Mouse (Mus musculus) adrenal gland, adult (tissue): ENCODE results near the gene Fam120a.
A peak's percentile ranks its signal among the peaks of the same experiment; 100 is the strongest.

Experiments used
- DNase-seq, 2 experiments: peaks; one replicate each; pipeline ENCODE4 v3.0.0; 2022 to 2023; ENCODE audit warnings: low spot score in 1 of 2; ENCODE audit not compliant: inconsistent age in 2 of 2

The Fam120a gene

GRCm38 (mm10) chr13:48919756-48920415 lies 47.9 kb downstream of the Fam120a start:
- DNase-seq, result no peak

DNA sequence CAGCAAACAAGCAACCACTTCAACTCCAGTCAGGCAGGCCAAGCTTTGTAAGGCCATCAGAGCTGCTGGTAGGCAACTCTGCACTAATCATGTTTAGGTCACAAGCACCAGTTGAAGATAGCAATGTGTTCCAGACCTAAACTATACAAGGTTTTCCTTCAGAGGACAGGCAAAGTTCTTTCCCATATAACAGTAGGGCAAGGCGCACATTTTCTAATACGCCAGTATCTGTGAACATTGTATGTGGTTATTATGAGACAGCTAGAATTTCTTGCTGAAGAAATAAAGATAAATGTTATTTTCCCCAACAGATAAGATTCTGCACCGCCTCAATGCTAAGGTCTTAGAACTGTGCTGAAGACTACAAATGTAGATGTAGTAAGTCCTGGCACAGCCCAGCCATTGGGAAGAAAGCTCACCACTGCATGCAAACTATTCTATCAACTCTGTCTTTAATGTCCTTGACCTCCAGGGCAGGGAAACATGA lies 50.7 kb downstream of the Fam120a start:
- DNase-seq, result no peak

- DNase-seq, result peak; percentile 87 to 92
Observed at GRCm38 (mm10) chr13:48913680-48914079, 54.1 kb downstream of the Fam120a start.

DNA sequence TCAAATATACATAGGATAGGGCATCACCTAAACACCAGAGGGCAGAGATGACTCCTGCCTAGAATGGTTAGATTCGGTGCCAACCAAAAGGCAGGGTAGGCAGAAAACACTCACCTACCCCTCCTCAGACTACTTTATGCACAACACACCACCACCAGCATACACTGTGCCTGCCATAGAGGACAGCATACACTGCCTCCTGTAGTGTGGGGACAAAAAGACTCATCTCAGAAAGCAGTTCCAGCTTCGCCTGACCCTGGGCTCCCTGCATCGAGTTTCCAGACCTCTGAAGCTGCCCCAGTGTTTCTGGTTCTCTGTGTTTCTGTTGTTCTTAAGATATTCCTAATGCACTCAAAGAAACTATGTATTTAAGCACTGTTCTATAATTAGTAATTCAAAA lies 54.7 kb downstream of the Fam120a start:
- peak in 1 of 2 experiments; percentile 54 for DNase-seq

DNA sequence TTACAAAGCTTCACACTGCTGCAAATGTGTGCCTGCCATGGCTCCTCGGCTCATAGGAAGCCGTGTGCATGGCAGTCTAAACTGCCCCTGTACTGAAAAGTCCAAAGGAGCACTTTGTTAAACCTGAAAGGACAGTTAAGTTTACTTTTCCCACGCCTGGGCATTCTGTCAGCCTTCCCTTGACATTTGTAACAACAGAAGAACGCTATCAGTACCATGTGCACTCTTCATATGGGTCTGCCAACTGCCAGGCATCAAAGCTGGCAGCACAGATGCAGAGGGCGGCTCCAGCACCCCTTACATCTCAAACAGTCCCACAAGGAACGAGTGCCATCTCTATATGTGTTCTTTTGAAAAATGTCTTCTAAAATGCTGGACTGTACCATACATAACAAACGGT lies 56.4 kb downstream of the Fam120a start:
- DNase-seq, result peak; percentile 47 to 71

GRCm38 (mm10) chr13:48905458-48905857 lies 62.4 kb downstream of the Fam120a start:
- DNase-seq, result no peak

- DNase-seq, result no peak
Observed at GRCm38 (mm10) chr13:48895376-48895775, 72.4 kb downstream of the Fam120a start.

- no peak for DNase-seq
Observed at GRCm38 (mm10) chr13:48890260-48890960, 77.4 kb downstream of the Fam120a start.

DNA sequence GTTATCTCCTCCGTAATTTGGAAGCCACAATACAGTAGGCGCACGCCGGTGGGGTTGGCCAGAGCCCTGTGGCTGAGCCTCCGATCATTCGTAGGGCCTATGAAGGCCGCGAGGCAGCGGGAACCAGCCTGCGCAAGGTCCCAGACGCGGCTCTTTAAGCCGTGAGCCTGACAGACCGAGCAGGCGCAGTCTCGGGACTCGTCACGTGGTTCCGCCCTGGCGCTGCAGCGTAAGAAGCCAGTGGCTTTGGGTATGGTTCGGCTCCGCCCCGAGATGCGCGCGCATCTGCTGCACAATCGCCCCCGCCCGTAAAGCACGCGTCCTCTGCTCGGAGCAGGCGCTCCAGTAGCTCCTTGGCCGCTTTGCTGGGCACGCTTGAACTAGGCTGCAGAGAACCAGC lies 89.3 kb downstream of the Fam120a start:
- DNase-seq, result peak; percentile 99

- no peak for DNase-seq
Observed at GRCm38 (mm10) chr13:48877805-48878204, 90.0 kb downstream of the Fam120a start.

- peak; percentile 52 to 81 for DNase-seq
Observed at GRCm38 (mm10) chr13:48872726-48873125, 95.1 kb downstream of the Fam120a start.

DNA sequence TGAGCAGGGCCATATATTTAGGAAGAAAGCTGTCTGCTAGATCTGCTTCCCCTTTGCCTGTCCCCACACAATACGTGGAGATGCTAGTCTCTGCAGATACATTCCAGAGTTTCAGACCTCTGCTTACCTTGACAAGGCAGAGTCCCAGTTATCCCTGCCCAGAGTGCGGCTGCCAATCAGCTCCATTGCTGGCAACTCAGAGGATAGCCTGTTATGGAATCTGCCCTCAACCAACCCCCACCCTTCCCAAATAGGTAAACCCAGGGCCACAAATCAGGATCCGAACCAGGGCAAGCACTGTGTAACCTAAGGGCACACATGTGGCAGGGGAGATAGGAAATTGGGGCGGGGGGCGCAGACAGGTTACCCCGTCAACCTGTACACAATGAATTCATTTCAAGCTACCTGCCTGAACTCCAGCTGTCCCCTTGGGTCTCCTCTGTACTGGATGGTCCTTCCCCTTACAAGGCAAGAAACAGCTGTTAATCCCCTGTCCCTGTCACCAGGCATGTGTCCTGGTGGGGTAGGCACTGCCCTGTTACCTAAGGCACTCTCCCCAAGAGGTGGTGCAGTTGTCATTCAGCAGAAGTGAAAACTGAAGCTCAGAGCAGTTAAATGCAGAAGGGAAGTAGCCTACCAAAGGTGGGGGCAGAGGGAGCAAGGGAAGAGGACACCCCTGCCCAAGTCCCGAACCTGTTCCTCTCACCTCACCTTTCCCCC lies 95.8 kb downstream of the Fam120a start:
- peak in 1 of 2 experiments; percentile 65 for DNase-seq

DNA sequence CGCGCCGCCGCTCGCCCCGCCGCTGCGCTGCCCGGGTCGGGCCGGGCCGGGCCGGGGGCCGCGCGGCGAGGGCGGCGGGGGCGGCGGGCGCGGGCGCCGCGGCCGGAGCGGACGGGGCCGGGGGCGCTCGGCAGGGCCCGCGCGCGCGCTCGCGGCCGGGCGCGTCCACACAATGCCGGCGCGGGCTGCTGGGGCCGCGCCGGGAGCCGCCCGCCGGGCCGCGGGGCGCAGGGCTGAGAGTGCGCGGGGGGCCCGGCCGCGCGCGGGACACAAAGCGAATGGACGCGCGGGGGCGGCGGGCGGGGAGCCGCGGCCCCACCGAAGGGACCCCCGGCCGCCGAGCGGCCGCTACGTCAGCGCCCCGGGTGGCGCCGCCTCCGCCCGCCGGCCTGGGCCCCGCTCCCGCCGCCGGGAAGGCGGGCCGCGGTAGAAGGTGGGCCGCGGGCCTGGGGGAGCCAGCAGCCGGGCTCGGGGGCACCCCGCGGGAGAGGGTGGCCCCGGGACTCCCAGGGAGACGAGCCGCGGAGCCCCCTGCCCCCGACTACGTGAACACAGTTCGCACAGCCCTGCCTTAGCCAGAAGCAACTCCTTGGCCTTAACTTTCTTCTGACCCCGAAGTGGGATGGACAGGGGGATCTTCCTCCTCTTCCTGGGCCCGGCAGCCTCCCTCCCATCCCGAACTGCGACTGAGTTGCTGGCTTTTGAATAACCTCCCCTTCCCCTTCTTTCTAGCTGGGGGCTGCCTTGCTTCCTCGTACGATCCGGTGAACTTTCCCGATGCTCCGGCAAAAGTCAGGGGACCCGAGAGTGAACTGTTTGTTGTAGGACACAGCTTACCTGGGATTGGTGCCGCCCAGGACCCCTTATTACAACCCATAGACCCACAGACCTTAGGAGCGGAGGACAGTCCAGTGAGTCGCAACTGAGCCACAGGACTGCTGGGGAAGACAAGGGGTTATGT lies 96.8 kb downstream of the Fam120a start, which contains the start of gene Phf2:
TSS of gene Phf2 (minus strand) at position 349 of the 961 bp plus-strand sequence.
- DNase-seq, result peak; percentile 59 to 89

DNA sequence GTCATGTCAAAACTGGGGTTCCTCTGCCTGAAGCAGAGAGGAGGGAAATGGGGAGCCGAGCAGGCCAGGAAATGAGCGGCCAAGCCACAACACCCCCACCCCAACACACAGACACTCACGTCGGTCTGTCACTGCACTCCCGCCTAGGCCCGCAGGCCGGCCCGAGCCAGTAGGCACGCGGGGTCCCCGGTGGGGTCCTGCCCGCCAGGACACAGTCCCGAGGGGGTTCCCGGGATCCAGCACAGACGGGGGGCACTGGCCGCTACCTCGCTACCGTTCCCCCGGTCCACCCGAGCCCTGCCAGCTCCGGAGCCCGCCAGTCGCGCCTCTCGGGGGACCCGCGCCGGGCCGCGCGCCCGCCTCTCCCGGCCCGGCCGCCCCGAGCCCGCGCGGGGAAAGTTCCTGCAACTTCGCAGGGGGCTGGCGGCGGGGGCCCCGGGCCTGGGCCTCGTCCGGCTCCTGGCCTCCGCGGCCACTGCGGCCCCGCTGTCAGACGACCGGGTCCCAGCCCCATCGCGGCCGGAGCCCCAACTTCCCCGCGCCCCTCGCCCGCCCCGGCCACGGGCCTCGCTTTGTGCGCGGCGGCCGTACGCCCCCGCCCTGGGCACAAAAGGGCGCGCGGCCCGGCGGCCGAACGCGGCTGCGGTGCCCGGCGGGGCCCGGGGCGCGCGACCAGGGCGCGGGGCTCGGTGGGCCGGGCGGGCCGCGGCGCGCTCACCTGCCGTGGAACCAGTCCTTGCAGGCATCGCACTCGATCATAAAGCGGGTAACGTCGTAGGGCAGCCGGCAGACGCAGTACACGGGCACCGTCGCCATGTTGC lies 97.7 kb downstream of the Fam120a start:
- peak; percentile 67 to 90 for DNase-seq

DNA sequence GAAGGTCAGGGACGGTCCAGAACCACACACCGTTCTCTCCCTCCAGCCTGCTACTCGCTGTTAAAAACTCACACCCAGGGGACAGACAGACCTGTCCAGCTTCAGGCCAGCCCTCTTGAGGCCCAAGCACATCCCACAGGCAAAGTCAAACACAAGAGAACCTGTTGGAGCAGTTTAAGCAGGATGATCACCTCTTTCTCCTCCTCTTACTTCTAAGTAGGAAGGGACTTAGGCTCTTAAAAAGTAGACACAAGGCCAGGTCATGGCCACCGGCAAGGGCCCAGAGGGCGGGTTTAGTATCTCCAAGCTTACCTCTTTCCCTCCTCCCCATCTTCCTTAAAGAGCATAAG lies 98.2 kb downstream of the Fam120a start:
- DNase-seq, result no peak

DNA sequence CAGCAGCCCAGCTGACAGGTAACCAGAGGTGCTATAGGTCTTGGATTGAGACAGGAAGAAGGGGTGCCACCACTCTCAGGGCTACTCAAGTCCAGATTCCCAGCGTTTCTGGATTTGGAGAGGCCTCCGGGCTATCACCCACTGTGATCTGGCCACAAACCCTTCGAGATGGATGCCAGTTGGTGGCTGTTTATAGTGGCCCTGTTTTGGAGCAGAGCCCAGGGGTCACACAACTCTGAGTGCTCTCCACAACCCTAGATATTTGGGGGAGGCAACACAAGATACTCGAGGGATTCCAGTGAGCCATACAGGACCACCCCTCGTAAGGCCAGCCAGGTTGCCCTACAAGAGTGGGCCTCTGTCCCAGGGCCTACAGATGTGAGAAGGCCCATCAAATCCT lies 98.7 kb downstream of the Fam120a start:
- DNase-seq, result no peak

- no peak for DNase-seq
Observed at GRCm38 (mm10) chr13:48864673-48865356, 103.0 kb downstream of the Fam120a start.

- no peak for DNase-seq
Observed at GRCm38 (mm10) chr13:48863556-48863955, 104.3 kb downstream of the Fam120a start.

DNA sequence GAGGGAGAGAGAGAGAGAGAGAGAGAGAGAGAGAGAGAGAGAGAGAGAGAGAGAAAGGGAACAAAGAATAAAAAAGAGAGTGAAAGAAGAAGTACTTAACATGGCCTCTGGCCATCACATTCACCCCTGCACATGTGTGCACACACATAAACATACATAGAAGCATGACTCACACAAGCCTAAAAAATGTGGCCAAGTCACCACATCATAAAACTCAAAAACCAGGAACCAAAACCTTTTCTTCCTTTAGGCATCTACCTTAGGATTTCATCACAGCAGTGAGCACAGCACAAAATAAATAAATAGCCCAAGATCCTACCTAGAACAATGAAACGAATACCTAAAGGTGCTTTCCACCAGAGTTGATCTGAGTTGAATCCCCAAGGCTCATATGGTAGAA lies 105.9 kb downstream of the Fam120a start:
- DNase-seq, result no peak
